Mouse (Mus musculus) frontal cortex, postnatal 25 days (tissue): ENCODE data around the gene 9930111J21Rik1.
"Not testable (repeated sequence)": the region's sequence is repeated elsewhere in the genome, so short reads cannot be mapped to it uniquely, and the experiment has no call there.

Experiments
- DNase-seq, 2 experiments: peaks; one replicate each; pipeline ENCODE4 v3.0.0; 2022; ENCODE audit warnings: low spot score in 2 of 2

Gene 9930111J21Rik1

DNA sequence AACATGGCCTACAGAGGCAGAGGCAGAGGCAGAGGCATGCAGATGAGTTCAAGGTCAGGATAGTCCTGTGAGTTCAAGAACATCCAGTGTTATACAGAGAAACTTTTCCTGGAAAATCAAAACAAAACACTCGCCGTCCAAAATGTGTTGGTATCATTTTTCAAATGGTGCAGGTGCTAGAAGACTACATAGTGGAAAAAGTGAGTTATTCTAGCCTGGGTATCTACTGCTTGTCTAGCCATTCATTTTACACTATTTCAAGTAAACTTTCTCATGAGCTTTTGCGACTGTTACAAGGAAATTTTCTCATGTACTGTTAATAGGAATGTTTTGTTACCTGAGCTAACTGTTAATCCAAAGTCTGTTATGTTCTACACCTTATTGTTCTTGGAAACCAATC is 60.8 kb downstream of the 9930111J21Rik1 start:
- no peak for DNase-seq

DNA sequence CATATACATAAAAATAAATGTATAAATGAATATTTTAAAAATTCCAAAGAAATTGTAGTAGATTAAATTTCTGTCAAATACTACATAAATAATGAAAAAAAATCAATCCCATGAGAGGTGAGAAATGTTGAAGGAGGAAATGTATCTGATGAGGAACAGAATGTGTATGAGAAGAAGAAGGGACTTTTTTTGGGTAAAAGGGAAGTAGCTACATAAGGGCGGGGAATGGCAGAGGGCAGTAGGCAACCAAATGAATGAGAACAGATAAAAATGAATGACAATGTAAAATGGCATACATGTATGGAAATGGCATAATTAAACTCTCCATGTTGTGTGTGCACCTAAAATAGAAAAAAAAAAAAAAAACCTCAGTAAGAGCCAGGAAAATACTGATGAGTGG is 65.6 kb downstream of the 9930111J21Rik1 start:
- no peak for DNase-seq

DNA sequence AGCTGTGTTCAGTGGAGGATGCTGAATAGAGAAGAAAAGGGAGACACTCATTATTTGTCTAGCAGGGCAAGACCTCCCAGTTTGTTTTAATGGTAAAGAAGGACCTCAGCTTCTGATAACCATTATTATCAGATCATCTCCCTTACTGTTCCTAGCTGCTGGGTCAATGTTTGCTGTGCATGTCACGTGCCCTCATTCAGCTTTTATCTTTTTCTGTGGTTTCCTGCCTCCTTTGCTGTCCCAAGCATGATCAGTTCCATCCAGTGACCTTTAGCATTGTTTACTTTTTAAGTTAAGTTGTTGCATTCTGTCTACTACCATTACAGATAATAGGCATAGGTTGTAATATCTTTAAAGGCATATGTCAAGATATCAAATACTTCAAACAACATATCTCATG is 70.7 kb downstream of the 9930111J21Rik1 start:
- no peak for DNase-seq

DNA sequence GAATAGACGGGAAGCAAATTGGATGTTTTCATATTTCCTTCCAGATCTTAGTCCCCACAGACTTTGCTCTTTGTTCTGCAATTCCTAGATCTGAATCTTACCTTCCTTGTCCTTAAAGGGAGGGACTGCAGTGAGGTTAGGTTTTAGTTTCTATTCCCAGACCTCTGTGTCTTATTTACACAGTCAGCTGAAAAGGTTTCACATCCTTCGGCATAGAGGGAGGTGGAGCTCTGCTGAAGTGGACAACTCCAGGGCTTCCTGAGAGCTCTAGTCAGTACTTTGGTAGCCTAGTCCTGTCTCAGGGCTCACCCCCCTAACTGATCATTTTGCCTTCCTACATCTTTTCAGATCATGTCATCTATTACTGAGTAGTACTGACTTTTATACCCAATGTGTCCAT is 77.2 kb downstream of the 9930111J21Rik1 start, which contains the start of gene Gm5431:
TSS of gene Gm5431 (minus strand) at position 194 of the 400 bp plus-strand sequence.
- DNase-seq: no peak

GRCm38 (mm10) chr11:48901567-48901930 is 77.6 kb downstream of the 9930111J21Rik1 start:
- not testable (repeated sequence) for DNase-seq

- not testable (repeated sequence) for DNase-seq
Measured at GRCm38 (mm10) chr11:48900654-48901566, 78.3 kb downstream of the 9930111J21Rik1 start.

DNA sequence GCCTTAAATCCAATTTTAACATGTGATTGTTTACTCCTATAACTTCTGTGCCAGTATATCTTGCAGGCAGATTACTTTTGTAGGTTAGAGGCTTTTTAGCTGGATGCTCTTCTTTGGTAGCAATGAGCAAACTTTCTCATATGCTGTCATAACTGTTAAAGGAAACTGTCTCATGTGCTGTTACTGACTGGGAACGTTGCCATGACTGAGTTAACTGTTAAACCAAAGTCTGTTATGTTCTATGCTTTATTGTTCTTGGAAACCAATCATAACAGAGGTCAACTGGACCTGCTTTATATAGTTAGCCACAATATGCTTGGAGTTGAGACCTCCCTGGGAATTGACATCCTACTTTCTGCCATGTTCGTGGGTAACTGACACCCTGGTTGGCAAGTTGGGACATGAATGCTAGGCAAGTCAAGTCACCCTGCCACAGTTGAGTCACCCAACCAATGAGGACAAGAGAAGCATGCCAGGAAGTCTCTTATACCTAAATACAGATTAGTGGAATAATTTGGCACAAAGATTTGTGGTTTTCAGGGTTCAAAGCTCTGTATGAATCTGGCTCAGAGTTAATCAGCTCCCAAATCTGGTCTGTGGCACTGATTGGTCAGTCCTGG is 80.3 kb downstream of the 9930111J21Rik1 start:
- no peak for DNase-seq
